Mouse (Mus musculus) cerebellum, adult 2 months (tissue): ENCODE data around the gene Denr.

ENCODE experiments used
- CTCF ChIP-seq: fragments of 200-500 bp; IDR thresholded peaks from 2 replicates; pipeline ENCODE4 v1.5.1; 2011; ENCODE audit warnings: low read depth, mild to moderate bottlenecking, control low read depth, low read length, moderate library complexity, borderline replicate concordance; ENCODE audit not compliant: insufficient read depth
- POLR2A ChIP-seq: fragments of 200-500 bp; IDR thresholded peaks from 2 replicates; pipeline ENCODE4 v1.6.1; 2011; ENCODE audit warnings: low read length, control low read depth, borderline replicate concordance; ENCODE audit not compliant: insufficient read depth

GRCm38 (mm10) chr5:123977231-123977630 is 70.3 kb downstream of the Denr start:
- TF ChIP-seq CTCF (no peak), POLR2A (no peak)
